Mouse (Mus musculus) c-Kit-positive CD71-positive TER-119-negative erythroid progenitor cells, embryonic 14.5 days (primary cell): ENCODE measurements around the gene Tex13c3.
"Not testable (repeated sequence)": the region's sequence is repeated elsewhere in the genome, so short reads cannot be mapped to it uniquely, and the experiment has no call there.

Source experiments
- DNase-seq: peaks from one replicate; pipeline ENCODE4 v3.0.0-alpha.2; 2013; ENCODE audit warnings: low read depth

Gene Tex13c3

GRCm38 (mm10) chrX:19481219-19481618 lies at the start of gene Tex13c3:
Gene Tex13c3 (minus strand): TSS chrX:19481319.
- not testable (repeated sequence) for DNase-seq

DNA sequence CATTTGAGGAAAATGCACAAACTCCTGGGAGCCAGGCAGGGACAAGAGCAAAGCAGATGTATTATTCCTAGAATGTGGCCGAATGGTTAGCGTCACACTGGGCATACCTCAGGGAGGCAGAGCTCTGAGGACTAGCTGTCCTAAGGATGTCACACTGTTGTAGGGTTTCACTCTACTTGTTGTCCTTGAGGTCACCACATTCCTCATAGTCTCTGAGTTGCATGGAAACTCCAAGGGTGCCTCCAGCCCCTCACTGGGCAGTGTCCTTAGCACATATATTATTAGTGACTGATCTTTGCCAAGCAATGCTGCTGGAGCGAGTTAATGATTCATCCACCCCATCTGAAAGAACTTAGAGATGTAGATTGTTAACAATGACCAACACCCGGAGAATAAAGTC lies 8.6 kb upstream of the Tex13c3 start:
- DNase-seq: no peak
